Mouse (Mus musculus) ES-CJ7 (cell line): ENCODE measurements at regions not wholly inside any gene's neighbourhood (a gene's known extent, or its start where the extent isn't known, plus 50 kb on each side); places are given as distances from the start of the nearest gene placed in this dataset.

ENCODE experiments used
- DNase-seq: peaks from one replicate; pipeline ENCODE4 v3.0.0; 2011; ENCODE audit warnings: low read depth, low spot score

- no peak for DNase-seq
These were observed 123.5 kb downstream of the Ly86 start for GRCm38 (mm10) chr13:37468304-37469178.

GRCm38 (mm10) chr13:37470230-37470907 is 125.4 kb downstream of the Ly86 start:
- DNase-seq, result no peak

DNA sequence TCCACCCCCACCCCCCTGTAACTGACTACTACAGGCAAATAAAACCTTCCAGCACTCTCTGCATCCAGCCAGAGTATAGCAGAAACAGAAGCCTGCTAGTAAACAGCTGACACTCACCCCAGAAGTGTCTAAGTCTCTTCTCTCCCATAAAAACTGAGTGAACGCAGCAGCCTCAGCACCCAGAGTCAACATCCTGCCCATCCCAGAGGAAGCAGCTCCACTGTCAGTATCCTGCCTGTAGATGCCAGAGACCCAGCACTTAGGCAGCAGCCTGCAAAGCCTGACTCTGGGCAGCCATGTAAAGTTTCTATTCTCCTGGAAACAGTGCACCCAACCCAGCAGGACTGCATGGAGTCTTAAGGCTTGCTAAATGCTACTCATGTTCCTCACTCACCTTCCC is 128.4 kb downstream of the Ly86 start:
- no peak for DNase-seq

- no peak for DNase-seq
These were observed 130.8 kb downstream of the Ly86 start for GRCm38 (mm10) chr13:37475804-37476203.

DNA sequence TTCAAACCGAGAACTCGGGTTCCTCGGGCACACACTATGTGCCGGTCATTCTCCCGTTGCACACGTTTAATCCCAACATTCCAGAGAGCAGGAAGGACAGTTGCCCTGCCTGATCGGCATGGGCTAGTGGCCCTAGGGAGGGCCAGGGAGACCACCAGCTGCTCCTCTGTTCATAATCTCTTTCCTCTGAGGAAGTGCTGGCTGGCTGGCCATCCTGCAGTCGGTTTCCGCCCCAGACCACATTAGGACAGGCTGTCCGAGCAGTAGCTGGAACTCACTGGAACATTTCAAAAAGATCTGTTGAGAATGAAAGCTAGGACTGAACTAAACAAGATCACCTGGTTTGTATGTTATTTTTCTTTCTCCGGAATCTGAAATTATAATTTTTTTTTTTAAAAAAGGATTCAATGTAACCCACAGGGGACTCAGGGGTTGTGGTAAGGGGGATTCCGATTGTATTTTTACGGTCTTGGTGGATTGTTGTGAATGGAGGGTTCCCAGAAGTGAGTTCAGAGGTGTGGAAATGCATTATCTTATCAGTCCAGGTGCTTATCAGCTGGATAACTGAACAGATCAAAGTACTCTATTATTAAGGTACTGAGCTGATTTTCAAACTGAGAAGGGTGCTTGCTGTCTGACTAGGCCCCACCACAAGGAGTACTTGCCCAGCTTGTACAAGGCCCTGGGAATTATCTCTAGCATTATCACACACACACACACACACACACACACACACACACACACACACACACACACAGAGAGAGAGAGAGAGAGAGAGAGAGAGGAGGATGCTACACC is 131.4 kb downstream of the Ly86 start:
- DNase-seq, result no peak

DNA sequence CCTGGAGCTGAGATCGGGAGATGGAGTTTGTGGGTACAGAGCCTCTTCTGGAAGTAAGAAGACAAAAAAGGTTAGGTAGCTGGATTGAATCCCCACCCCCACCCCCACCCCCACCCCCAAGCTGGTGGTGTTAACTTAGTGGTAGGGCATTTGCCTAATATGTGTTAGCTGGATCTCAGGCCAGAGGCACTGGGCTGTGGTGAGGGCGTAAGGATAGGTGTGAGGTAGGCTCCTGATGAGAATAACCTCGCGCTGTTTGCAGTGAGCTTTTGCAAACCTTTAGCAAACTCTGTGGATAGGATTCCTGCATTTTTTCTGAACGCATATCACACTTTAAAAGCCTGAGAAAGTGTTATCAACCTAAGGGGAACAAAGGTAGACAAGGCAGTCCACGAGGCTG is 132.3 kb downstream of the Ly86 start:
- no peak for DNase-seq

- DNase-seq, result peak; percentile 59
These were observed 132.9 kb downstream of the Ly86 start for GRCm38 (mm10) chr13:37477749-37478548.

GRCm38 (mm10) chr13:37479182-37479691 is 134.2 kb downstream of the Ly86 start:
- DNase-seq, result no peak

- no peak for DNase-seq
These were observed 136.5 kb downstream of the Ly86 start for GRCm38 (mm10) chr13:37481514-37481913.

GRCm38 (mm10) chr13:37482038-37482437 is 137.0 kb downstream of the Ly86 start:
- peak; percentile 31 for DNase-seq

DNA sequence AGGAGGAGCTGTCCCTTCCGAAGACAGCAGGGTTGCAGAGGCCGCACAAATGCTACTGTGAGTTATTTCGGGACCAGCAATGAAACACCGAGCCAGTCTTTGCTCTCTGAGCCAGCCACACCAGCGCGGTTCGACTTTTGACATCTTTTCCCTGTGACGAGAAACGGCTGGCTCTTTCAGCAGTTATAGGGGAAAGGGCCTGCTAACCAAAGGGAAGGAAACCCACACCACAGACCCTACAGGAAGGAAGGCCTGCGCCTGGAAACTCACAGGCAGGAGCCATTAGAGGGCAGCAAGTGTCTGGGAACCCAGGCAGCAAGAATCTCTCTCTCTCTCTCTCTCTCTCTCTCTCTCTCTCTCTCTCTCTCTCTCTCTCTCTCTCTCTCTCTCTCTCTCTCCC is 137.6 kb downstream of the Ly86 start:
- peak; percentile 28 for DNase-seq

GRCm38 (mm10) chr13:37483010-37483855 is 138.2 kb downstream of the Ly86 start:
- DNase-seq, result no peak

GRCm38 (mm10) chr13:37484631-37485030 is 139.6 kb downstream of the Ly86 start:
- no peak for DNase-seq

DNA sequence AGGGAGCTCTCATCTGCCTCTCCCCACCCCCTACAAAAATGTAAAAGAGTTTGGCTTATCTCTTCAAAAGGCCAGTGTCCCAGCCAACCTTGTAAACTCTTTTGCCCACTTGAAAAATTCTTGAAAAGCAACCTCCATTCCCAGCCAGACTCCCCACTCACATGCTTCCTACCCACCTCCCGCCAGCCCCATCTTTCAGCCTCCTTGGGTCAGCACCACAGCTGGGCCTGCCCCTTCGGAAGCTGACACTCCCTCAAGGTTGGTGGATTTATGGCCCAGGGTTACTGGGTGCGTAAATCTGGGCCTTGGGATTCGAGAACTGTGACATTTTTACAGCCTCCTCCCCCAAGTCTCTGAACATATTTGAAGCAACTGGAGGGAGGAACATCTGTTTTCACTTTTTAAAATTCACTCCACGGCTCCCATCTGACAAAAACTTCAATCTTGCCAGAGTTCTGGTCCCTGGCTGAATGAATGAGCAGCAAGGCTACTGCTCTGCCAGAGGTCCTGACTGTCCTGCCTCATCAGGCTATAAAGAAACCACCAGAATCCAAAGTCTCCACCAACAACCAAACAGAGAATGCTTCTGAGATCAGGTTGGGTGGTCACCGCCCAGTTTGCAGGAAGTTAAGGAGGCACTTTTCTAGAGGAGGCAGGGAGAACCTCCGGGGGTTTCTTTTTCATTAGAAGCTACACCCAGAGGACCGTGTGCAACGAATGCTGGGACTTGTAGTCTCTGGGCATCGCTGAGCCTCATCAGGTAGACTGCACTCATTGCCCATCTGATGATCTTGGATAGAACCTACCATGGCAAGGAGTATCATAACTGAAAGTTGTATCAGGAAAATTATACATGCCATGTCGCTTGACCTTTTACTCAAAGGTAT is 147.3 kb downstream of the Ly86 start:
- no peak for DNase-seq

DNA sequence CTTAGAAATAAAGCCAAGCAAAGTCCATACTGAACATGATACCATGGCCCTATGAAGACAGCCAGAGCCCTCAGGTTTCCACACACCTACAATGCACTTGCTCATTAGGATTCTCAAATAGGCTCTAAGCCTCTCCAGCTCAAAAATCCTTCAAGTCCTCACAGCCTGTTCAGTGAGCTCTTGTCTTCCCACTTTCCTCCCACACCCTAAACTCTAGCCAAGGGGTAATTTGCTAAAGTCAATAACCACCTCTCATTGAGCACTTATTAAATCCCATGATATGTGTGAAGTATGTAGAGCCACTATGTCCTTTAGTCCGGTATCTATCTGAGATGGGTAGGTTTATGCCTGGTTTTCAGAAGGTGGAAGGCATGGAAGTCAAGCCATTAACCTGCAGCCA is 148.3 kb downstream of the Ly86 start:
- no peak for DNase-seq

DNA sequence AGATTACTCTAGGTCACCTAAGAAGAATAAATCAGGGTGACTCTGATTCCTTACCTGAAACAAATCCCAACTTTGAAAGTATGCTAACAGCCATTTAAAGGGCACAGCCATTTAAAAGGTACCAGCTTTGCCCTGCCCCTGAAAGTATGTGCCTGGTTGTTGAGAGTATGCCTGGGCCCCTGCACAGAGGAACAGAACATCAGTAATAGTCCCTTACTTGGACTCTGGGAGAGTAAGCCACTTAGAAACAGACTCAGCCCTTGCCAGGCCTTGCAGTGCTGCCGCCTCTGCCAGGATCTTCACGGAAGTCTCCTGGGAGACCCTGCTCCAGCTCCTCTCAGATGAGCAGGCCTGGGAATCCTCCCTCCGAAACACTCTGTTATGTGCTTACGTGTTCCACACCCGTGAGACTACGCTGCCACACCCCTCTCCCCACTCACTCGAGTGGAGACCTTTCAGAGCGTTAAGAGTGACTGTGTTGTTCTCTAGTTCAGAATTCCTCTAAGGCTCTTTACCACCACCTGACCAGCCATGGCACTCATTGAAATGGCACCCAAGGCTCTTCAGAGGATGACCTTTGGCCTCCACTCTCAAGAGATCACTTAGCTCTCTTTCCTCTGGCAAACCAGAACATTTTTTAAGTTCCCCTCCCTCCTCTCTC is 150.4 kb downstream of the Ly86 start:
- no peak for DNase-seq

DNA sequence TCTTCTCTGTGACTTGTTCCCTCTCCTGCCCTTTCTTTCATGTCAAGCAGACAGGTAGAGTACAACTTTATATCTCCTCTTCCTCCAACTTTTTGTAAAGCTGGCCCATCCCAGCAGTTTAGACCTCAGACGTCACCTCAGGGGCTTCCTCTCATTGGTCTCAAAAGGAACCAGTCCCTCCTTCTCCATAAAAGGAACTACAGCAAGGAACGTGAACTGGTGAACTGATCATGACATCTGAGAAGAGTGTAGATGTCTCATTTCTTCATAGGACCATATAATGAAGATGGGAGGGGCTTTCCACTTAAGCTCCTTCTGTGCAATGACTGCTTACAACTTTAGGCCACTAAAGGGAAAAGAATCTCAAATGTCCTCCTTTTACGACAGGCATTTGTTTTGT is 153.0 kb downstream of the Ly86 start:
- no peak for DNase-seq

DNA sequence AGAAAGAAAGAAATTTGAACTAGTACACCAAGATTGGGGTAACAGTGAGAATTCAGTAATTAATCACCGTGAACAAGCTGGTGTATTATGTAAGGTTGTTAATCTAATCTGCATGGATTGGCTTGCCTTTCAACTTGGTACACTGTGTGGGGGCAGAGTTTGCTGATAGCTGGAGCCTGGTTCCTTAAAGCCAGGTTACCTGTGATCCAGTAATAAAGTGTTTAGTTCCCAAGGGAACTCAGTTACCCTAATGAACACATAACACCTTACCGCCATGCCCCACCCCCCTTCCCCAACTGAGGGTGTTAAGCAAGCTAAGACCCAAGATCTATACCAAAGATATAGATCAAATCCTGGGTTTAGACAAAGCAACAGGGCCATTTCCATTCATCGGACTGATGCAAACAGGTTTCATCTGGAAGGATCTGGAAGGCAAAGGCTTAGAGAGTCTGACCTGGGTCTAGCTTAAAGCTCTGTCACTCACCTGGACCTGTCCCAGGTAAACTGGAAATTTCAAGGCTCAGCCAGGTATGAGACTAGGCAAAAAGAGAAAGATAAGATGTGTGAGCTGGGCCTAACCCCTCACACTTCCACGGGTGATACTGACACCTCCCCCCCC is 155.8 kb downstream of the Ly86 start:
- DNase-seq, result no peak
